Mouse (Mus musculus) olfactory bulb, adult 2 months (tissue): Measurements from ENCODE around the gene Galnt2. TPM values are rescaled to one million over a fixed set of nuclear protein-coding genes. Genes with fewer than 3 reads are reported as not detected.

Experiments used
- H3K27ac ChIP-seq: fragments of 200-500 bp; 2 replicates; pipeline ENCODE4 v1.5.1; 2012; ENCODE audit warnings: low read depth, low read length; ENCODE audit not compliant: insufficient read depth
- H3K4me1 ChIP-seq: fragments of 200-500 bp; 2 replicates; pipeline ENCODE4 v1.6.1; 2012; ENCODE audit warnings: low read length; ENCODE audit not compliant: control insufficient read depth, insufficient read depth
- H3K4me3 ChIP-seq: fragments of 200-500 bp; 2 replicates; pipeline ENCODE4 v1.5.1; 2012; ENCODE audit warnings: mild to moderate bottlenecking, low read depth, low read length, moderate library complexity; ENCODE audit not compliant: insufficient read depth
- CTCF ChIP-seq: fragments of 200-500 bp; IDR thresholded peaks from 2 replicates; pipeline ENCODE4 v1.5.1; 2012; ENCODE audit warnings: low read depth, mild to moderate bottlenecking, low read length, moderate library complexity; ENCODE audit not compliant: insufficient read depth
- POLR2A ChIP-seq: fragments of 200-500 bp; IDR thresholded peaks from 2 replicates; pipeline ENCODE4 v1.6.1; 2012; ENCODE audit warnings: mild to moderate bottlenecking, low read depth, low read length, moderate library complexity; ENCODE audit not compliant: insufficient read depth
- WGBS: fragments of 180-500 bp; shearing (Covaris S2); methylation state at CpG from one replicate; pipeline ENCODE4 v1.1.7; 2018; 5-methylcytosine and 5-hydroxymethylcytosine counted together
- polyA plus RNA-seq: library from polyadenylated mRNA; stranded (reverse); fragments of >200 nt; gene quantifications from 2 replicates; pipeline ENCODE4 v1.2.4, GENCODE M21; 2012; ENCODE audit warnings: low replicate concordance; ENCODE audit not compliant: missing spikeins, insufficient read depth, insufficient read length

Gene Galnt2
- polyA plus RNA-seq, 1 experiment = not detected

GRCm38 (mm10) chr8:124289481-124290050, 58.4 kb downstream of the Galnt2 start:
- no peak for TF ChIP-seq POLR2A
- TF ChIP-seq CTCF = no peak
- Histone ChIP-seq H3K4me3 (no peak overlapping the region), H3K27ac (no peak overlapping the region), H3K4me1 (peaks cover 54% of the 10 kb centered on the region)
- 83% methylated on average over 5 of the region's 5 CpGs for WGBS

DNA sequence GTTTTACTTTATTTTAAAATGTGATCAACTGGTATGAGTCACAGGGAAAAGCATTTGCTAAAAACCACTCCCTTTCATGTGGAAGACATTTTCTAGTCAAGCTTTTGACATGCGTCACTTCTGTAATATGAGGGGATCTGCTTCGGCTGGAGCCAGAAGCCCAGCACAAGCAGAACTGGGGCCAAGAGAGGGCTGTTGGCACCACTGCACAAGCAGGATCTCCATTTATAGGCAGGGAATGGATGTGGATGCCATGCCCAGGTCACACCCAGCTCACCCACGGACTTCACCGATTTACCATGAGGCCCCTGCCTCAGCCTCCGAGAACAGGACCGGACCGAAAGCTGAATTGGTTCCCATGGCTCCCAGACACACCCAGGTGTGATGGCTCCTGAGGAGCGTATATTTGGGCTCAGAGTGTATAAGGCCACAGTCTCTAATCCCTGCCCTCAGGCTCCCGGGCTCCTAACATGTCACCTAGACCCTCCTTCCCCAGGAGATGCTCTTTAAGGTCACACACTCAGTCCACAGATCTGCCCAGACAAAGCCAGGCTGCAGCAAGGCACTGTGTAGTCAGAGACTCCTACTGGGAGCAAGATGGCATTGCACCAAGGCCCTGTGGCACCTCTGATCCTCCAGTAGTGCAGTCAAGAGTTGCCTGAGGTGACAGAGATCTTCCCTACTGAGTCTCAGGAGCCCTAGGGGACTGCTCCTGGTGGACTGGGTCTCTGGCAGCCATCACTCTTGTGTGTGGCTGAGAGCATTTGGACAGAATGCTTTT, 59.9 kb downstream of the Galnt2 start:
- H3K4me1 ChIP-seq = peaks cover 52% of the 10 kb centered on the region
- no peak overlapping the region for H3K4me3 ChIP-seq
- H3K27ac ChIP-seq = no peak overlapping the region

GRCm38 (mm10) chr8:124291693-124292092, 60.5 kb downstream of the Galnt2 start:
- no peak overlapping the region for H3K27ac ChIP-seq
- no peak overlapping the region for H3K4me3 ChIP-seq
- TF ChIP-seq POLR2A (no peak), CTCF (no peak)
- peaks cover 49% of the 10 kb centered on the region for H3K4me1 ChIP-seq
- WGBS = 84% methylated on average over 5 of the region's 5 CpGs

More for the DNA sequence above, 59.9 kb downstream of the Galnt2 start:
- WGBS = 84% methylated on average over 9 of the region's 9 CpGs
- TF ChIP-seq POLR2A (no peak), CTCF (no peak)

DNA sequence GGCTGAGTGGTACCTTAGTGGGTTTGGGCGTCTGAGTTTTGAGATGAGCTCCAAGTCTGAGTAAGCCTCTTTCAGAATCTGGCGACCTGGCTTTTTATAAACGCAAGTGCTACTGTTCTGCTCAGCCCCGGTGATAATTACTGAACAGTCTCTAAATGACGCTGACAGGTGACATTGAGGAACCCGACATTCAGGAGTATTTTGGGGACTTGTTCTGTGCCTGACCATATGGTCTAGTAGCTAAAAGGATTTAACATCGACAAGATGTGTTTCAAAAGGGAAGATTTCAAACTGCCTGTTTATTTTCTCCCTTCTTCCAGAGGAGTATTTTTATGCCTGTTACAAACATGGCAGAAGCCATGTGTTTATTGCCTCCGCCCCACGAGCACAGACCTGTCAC, 61.8 kb downstream of the Galnt2 start:
- peaks cover 44% of the 10 kb centered on the region for H3K4me1 ChIP-seq
- no peak for TF ChIP-seq CTCF
- no peak for TF ChIP-seq POLR2A
- no peak overlapping the region for H3K4me3 ChIP-seq
- WGBS = 54% methylated on average over 9 of the region's 9 CpGs
- H3K27ac ChIP-seq = peak overlapping the region; percentile 52; the same call in 1 of the 2 replicates

DNA sequence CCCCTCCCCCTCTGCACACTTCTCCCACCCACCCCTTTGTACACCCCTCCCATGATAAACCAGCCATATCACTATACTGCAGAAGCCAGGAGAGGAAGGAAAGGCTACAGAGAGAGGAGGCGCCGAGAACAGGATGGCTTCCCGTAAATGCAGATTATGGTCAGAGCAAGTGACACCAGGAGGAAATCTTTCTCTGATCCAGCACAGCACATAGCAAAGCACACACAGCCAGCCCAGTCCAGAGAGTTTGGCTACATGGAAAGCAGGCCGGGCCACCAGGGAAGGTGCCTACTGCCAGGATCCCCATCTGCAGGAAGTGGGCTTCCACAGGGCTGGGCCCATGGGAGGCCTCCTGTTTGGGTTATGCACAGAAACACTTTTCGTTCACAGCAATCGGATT, 63.2 kb downstream of the Galnt2 start:
- no peak for TF ChIP-seq CTCF
- no peak for TF ChIP-seq POLR2A
- Histone ChIP-seq H3K27ac (no peak overlapping the region), H3K4me1 (peaks cover 41% of the 10 kb centered on the region), H3K4me3 (no peak overlapping the region)
- WGBS = 49% methylated on average over 6 of the region's 6 CpGs

- 67% methylated on average over 10 of the region's 10 CpGs for WGBS
- no peak overlapping the region for H3K27ac ChIP-seq
These were observed 63.7 kb downstream of the Galnt2 start for GRCm38 (mm10) chr8:124294900-124295299.

DNA sequence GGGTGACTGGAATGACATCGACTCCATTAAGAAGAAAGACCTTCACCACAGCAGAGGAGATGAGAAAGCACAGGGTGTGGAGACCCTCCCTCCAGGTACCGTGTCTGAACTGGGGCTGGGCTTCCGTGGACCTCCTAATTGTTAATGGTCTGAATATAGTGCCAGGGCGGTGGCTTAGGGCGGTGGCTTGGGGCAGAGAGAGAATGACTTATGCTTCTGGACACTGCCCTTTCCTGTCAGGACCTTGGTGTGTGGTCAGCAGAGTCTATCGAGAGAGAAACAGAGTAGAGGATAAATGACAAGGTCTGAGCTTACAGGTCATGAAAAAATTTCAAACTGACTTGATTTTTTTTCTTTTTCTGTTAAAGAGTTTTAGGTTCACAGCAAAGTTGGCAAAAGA, 64.2 kb downstream of the Galnt2 start:
- Histone ChIP-seq H3K27ac (no peak overlapping the region), H3K4me1 (peaks cover 43% of the 10 kb centered on the region), H3K4me3 (no peak overlapping the region)
- TF ChIP-seq CTCF = no peak
- no peak for TF ChIP-seq POLR2A
- 95% methylated on average over 6 of the region's 6 CpGs for WGBS

More at GRCm38 (mm10) chr8:124294900-124295299, 63.7 kb downstream of the Galnt2 start:
- peaks cover 41% of the 10 kb centered on the region for H3K4me1 ChIP-seq
- TF ChIP-seq POLR2A (no peak), CTCF (no peak)
- no peak overlapping the region for H3K4me3 ChIP-seq

- Histone ChIP-seq H3K4me3 (no peak overlapping the region), H3K27ac (no peak overlapping the region), H3K4me1 (peaks cover 41% of the 10 kb centered on the region)
- 79% methylated on average over 4 of the region's 4 CpGs for WGBS
- no peak for TF ChIP-seq POLR2A
- TF ChIP-seq CTCF = no peak
These were observed 70.3 kb downstream of the Galnt2 start for GRCm38 (mm10) chr8:124301512-124301911.

DNA sequence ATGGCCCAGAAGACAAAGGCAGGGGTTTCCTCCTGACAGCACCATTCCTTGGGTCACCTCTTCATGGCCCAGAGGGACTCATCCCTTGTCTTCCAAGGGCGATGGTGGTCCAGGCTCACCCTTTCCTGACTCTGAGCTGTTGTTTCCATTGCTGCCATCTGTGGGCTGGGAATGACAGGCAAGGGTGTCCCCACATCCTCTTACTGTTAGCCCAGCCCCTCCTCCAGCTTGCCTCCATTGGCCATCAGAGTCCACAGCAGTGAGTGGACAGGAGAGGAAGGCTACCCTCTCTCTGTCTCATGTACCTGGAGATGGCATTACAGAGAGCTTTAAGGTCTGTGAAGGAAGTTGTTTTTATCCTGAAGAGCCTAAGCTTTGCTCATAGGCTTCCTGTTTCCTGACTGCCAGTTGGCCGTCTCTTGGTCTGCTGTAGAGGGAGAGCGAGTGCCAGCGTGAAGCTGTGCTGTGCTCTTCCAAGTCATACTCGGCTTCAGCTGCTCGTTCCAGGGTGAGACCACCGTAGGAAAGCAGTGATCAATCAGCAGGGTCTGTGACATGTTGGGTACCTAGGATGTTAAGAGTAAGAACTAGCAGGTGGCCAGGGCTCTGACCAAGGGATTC, 70.9 kb downstream of the Galnt2 start:
- Histone ChIP-seq H3K4me3 (no peak overlapping the region), H3K27ac (no peak overlapping the region), H3K4me1 (peaks cover 41% of the 10 kb centered on the region)
- 86% methylated on average over 7 of the region's 7 CpGs for WGBS
- TF ChIP-seq POLR2A (no peak), CTCF (no peak)
